Mouse (Mus musculus): Measurements from ENCODE around the gene Lpo.
"Not testable (repeated sequence)": the region's sequence is repeated elsewhere in the genome, so short reads cannot be mapped to it uniquely, and the experiment has no call there.

The Lpo gene

DNA sequence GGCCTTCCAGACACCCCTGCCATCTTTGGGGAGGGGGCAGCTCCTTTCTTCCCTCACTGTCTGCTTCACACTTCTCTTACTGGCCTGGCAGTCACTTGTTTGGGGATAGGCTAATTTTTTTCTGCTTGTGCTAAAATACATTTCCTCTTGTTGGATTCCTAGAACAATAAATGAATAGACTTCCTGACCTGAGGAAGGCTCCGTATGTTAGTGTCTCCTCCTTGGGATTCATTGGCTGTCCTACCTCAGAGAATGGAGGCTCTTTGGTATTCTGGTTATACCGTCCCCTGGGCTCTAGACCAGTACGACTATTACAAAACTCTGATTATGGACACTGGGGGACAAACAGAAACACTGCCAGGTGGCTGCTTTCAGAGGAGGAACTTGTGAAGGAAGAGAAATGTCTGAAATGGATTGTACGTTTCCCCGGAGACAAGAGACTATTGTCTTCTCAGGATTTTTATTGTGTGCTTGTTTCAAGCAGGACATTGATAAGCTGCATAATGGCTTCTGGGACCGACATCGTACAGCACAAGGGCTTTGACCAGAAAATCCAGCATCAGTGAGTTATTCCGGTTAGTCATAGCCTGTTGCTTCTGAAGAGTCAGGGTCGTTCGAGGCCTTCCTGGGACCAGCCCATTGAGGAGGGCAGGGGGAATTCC is at the start of gene Lpo:
Lpo (minus strand) TSS at position 51 of the 662 bp plus-strand sequence.
- DNase-seq (ENCODE audit: low spot score in 2 of 2) = no peak

GRCm38 (mm10) chr11:87875436-87875835 is 47.3 kb upstream of the Lpo start, which contains the start of gene Epx:
Epx (minus strand) TSS chr11:87875536.
- no peak for DNase-seq (ENCODE audit: low spot score in 2 of 2)

DNA sequence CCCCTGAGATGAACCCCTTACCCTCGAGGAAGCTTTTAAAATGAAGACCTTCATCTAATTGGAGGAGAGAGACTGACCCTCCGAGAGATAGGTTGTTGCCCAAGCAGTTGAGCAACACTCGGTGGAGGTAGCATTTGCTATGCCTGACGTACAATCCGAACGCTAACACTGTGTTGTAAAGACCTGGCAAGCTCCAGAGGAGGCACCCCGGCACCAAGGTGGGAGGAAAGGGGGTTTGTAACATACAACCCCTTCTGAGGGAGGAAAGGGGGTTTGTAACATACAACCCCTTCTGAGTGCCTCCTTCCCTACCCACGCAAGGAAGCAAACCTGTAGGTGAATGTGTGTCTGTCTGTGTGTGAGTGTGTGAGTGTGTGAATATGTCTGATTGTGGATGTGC is 43.7 kb upstream of the Lpo start:
- no peak for DNase-seq (ENCODE audit: low spot score in 2 of 2)

DNA sequence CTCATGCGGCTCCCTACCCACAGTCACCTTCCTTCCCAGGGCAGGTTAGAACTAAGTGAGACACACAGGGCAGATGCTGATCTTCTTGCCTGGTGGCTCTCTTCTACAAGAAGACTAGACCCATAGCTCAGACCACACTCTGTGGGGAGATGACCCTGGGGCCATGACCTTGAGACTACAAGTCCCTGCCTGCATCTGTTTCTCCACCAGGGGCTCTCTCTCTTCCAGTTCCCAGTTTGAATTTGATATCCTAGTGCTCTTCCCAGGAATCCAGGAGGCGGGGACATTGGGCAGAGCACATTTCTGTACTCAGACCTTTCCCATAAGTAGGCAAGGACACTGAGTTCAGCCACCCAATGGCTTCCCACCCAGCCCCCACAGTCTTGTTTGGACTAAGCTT is 42.0 kb upstream of the Lpo start:
- no peak for DNase-seq (ENCODE audit: low spot score in 2 of 2)

DNA sequence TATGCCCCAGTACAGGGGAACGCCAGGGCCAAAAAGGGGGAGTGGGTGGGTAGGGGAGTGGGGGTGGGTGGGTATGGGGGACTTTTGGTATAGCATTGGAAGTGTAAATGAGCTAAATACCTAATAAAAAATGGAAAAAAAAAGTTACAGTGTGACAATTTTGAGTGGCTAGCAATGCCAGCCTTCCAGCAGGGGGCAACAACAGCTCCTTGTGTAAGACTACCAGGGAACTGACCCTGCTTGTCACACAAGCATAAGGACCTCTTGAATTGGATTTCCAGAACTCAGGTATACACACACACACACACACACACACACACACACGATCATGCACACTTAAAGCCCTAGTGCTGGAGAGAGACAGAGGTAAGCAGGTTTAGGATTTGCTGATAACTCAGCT is 38.8 kb upstream of the Lpo start:
- DNase-seq (ENCODE audit: low spot score in 2 of 2) = not testable (repeated sequence)

GRCm38 (mm10) chr11:87862805-87863204 is 34.7 kb upstream of the Lpo start:
- no peak for DNase-seq (ENCODE audit: low spot score in 2 of 2)

- no peak for DNase-seq (ENCODE audit: low spot score in 2 of 2)
Measured at GRCm38 (mm10) chr11:87860426-87860825, 32.3 kb upstream of the Lpo start.

DNA sequence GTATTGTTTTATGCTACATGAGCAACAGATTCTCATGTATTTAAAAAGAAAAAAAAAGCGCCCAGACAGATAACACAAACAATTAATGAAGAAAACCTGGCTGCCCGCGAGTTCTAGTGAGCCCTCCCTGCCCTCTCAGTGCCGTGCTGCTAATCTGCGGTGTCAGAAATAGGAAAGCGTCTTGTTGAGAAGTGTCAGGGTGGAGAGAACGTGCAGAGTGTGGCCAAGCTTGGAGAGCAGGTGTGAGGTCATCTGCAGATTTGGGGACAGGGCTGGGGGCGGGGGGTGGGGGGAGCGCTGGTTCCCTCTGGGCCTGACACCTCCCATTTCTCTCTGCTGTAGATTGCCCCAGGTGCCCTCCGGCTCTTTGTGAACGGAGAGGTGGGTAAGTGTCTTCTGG is 31.2 kb upstream of the Lpo start:
- DNase-seq (ENCODE audit: low spot score in 2 of 2) = no peak

GRCm38 (mm10) chr11:87854550-87854949 is 26.5 kb upstream of the Lpo start:
- no peak for DNase-seq (ENCODE audit: low spot score in 2 of 2)

DNA sequence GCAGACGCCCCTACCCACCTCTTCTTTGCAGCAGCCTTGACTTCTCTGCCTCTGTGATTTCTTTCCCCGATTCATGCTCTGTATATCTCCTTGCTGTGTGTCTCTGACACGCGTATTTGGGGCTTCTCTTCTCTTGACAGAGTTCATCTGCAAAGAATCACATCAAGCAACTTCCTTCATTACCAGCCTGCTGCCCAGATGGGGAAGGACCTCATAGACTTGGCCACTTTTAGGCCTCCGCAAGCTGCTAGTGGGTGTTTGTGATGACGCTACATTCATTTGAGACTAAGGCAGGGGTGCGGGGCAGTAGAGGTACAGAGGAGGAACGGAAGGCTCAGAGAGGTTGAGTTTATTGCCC is 25.5 kb upstream of the Lpo start:
- peak in 1 of 2 experiments; percentile 18 for DNase-seq (ENCODE audit: low spot score in 2 of 2)

GRCm38 (mm10) chr11:87852690-87853596 is 24.9 kb upstream of the Lpo start, which contains the start of gene Mks1:
Mks1 (plus strand) TSS chr11:87853215.
- DNase-seq (ENCODE audit: low spot score in 2 of 2) = peak; percentile 80 to 87

- DNase-seq (ENCODE audit: low spot score in 2 of 2) = no peak
Measured at GRCm38 (mm10) chr11:87847884-87848283, 19.8 kb upstream of the Lpo start.

GRCm38 (mm10) chr11:87846968-87847600 is 19.0 kb upstream of the Lpo start:
- DNase-seq (ENCODE audit: low spot score in 2 of 2) = no peak

GRCm38 (mm10) chr11:87841436-87841835 is 13.3 kb upstream of the Lpo start:
- no peak for DNase-seq (ENCODE audit: low spot score in 2 of 2)

GRCm38 (mm10) chr11:87840676-87841075 is 12.6 kb upstream of the Lpo start:
- no peak for DNase-seq (ENCODE audit: low spot score in 2 of 2)

- no peak for DNase-seq (ENCODE audit: low spot score in 2 of 2)
Measured at GRCm38 (mm10) chr11:87821502-87821901, 6.6 kb downstream of the Lpo start.

DNA sequence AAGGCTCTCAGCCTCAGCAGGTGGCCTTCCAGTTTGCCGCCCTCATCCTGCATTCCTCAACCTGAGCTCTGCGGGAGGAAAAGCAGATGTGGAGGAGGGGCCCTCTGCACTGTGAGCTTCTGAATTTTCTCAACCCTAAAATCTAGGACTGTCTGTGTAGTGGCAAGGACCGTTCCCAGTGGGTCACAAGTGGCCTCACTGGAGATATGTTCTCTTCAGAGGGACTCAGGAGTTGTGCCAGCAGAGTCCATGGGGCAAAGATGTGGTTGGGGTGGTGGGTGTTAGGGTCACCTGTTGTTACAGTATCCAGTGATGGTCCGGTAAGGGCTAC is 10.7 kb downstream of the Lpo start:
- no peak for DNase-seq (ENCODE audit: low spot score in 2 of 2)

DNA sequence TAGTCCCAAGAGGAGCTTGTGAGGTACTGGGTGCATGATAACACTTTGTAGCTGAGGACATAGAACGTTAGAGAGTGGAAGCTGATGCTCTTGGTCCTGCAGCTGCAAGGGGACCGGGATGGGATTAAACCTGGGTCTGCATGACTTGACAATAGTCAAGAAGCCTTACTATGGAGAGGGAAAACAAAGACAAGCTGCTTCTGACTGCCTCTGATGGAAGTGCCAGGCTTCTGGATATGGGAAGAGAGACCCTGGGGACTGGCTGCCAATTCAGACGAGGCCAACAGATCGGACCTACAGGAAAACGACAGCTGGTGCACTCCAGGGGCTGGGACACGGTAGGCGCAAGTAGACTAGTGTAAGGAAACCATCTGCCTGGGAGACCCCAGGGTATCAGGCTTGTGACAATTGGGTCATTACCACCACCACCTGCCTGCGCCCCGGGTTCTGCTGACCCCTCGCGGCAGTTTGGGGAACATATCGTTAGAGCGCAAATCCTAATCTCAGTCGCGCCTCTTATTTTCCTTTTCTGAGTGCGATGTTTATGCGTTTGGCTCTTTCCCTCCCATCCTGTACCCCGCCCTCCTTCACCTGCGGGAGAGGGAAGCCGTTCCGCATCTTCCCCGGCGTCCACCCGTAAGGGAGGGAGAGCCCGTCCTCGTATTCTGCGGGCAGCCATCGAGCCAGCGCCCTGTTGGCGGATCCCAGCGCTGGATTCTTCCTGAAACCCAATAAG is 11.2 kb downstream of the Lpo start:
- DNase-seq (ENCODE audit: low spot score in 2 of 2) = peak; percentile 13 to 42

DNA sequence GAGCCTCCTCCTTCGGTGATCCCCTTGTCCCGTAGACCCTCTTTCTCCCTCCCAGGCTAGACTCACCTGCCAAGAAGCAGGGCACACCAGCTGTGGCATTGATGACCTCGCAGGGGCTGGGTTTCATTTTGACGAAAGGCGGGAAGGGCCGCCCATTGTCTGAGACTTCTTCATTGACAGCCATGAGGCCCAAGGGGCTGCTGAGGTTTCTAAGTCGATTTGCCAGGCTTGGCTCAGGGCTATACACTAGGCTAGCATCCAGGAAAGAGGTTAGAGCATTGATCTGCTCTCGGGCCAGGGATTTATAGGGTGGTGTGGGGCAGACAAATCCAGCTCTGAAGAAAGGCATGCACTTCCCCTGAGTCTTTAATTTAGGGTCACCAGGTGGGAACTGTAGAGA is 13.3 kb downstream of the Lpo start:
- DNase-seq (ENCODE audit: low spot score in 2 of 2) = no peak

DNA sequence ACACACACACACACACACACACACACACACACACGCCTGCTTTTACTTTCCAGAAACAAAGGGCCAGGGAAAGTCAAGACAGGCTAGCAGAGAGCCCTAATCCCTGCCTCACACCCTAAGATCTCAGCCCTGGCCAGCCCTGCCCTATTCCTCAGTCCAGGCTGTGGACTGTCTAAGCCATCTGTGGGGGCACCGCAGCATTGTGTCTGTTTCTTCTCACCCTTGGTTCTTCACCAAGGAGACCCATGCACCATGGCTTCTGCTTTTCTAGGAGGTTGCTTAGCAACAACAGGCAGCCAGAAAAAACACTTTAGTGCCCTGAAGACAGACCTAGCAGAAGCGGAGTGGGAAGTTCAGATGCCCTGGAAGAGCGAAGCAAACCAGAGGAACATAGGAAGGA is 16.7 kb downstream of the Lpo start:
- DNase-seq (ENCODE audit: low spot score in 2 of 2) = no peak

DNA sequence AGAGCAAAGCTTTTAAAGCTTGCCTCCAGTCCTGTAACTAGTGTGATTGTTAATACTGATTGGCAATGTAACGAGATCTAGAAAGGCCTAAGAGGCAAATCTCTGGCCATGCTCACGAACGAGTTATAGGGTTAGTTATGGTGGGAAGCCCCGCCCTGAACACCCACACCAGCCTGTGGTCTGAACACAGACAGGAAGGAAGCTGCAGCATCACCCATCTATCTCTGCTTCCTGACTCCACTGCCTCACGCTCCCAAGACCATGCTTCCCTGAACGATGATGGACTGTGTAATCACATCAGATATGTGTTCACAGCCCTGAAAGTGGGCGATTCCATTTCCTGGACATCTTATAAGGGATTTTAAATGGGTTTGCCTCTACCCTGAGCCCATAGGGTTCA is 19.9 kb downstream of the Lpo start:
- no peak for DNase-seq (ENCODE audit: low spot score in 2 of 2)

DNA sequence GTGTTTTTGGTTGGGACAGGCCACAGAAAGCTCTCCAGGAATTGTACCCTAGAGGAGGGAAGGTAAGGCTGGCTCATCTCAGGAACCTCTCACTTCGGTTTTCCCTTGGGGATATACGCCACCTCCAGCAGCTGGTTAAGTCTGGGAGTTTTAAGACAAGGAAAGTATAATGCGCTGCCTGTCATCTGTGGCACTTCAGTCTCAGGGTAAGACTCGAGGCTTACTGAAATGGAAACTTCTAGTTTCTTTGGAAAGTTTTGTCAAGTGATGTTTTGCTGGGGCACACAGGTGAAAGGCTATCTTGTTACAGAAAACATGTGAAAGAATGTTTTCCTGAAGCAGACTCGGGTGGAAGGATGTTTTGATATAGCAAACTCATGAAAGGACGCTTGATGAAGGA is 20.7 kb downstream of the Lpo start:
- DNase-seq (ENCODE audit: low spot score in 2 of 2) = no peak

Measured in frontal cortex, postnatal 14 days (tissue).